ENCODE assay signal across 8 mouse cellular contexts in genomic region chr9:120830526-120830925, GRCm38 (mm10).
A peak's percentile ranks its signal among the peaks of the same experiment; 100 is the strongest.
DNase-seq lines count a peak whose midpoint lies in the region.

No protein-coding gene starts in this region.

- intact Hi-C loops in left cerebral cortex, postnatal 4 days (cut with DNase I), result no loop called here
- intact Hi-C loops in left cerebral cortex, postnatal 14 days (cut with DNase I), result no loop called here

- DNase-seq in left cerebral cortex, postnatal 4 days, result peak; percentile 94
- no peak for DNase-seq in left cerebral cortex, adult 11 months (ENCODE audit: low spot score)
- DNase-seq in adrenal gland, adult 18-20 months (ENCODE audit: low spot score in 2 of 2), result peak; percentile 70 to 81
- DNase-seq in cerebellum, postnatal 25 days, result peak; percentile 93 to 95
- DNase-seq in kidney, adult 8-10 months, result peak; percentile 47 to 65
- DNase-seq in left cerebral cortex, postnatal 14 days (ENCODE audit: low spot score in 2 of 2), result no peak
- DNase-seq in liver, result no peak
- no peak for DNase-seq in ovary, postnatal 36 days (ENCODE audit: low spot score)

Comparison
In these comparisons a context has a peak if more than half of its experiments do, and no peak if none do; other contexts are left out.
1. DNase-seq: peak in left cerebral cortex, postnatal 4 days (single experiment), adrenal gland, adult 18-20 months (2 of 2), cerebellum, postnatal 25 days (2 of 2) and kidney, adult 8-10 months (2 of 2); none in left cerebral cortex, adult 11 months (single experiment), left cerebral cortex, postnatal 14 days (0 of 2), liver (single experiment) and ovary, postnatal 36 days (single experiment).